Mouse (Mus musculus) kidney, postnatal 0 days (tissue): ENCODE results near the gene Smtnl2. TPM values are rescaled to one million over a fixed set of nuclear protein-coding genes. Genes with fewer than 3 reads are reported as not detected.
A peak's percentile ranks its signal among the peaks of the same experiment; 100 is the strongest.
"Not testable (repeated sequence)": the region's sequence is repeated elsewhere in the genome, so short reads cannot be mapped to it uniquely, and the experiment has no call there.

Source experiments
- ATAC-seq: fragments of 200-750 bp; cut with Nextera tagmentation; replicated peaks from 2 replicates; pipeline ENCODE4 v1.8.0; 2017; ENCODE audit warnings: low read depth, moderate number of reproducible peaks, moderate TSS enrichment, moderate library complexity; ENCODE audit not compliant: low FRiP score
- DNase-seq: peaks from one replicate; pipeline ENCODE4 v3.0.0-alpha.2; 2016; ENCODE audit warnings: low spot score
- H3K27ac ChIP-seq: fragments of 300-500 bp; sonication (generic); 2 replicates; pipeline ENCODE4 v1.5.1; 2014; ENCODE audit warnings: mild to moderate bottlenecking
- H3K27me3 ChIP-seq: fragments of 300-500 bp; sonication (generic); 2 replicates; pipeline ENCODE4 v1.6.1; 2014; ENCODE audit warnings: low read length, mixed read lengths; ENCODE audit not compliant: insufficient read depth
- H3K36me3 ChIP-seq: fragments of 300-500 bp; sonication (generic); 2 replicates; pipeline ENCODE4 v1.6.1; 2014; ENCODE audit warnings: low read length, mixed read lengths; ENCODE audit not compliant: insufficient read depth
- H3K4me1 ChIP-seq: fragments of 300-500 bp; sonication (generic); replicated peaks from 2 replicates; pipeline ENCODE4 v1.6.1; 2014; ENCODE audit warnings: antibody characterized with exemption, low read length, mixed read lengths; ENCODE audit not compliant: insufficient read depth
- H3K4me2 ChIP-seq: fragments of 300-500 bp; sonication (generic); 2 replicates; pipeline ENCODE4 v1.6.1; 2014; ENCODE audit warnings: mild to moderate bottlenecking, low read length, moderate library complexity, mixed read lengths
- H3K4me3 ChIP-seq: fragments of 300-500 bp; sonication (generic); replicated peaks from 2 replicates; pipeline ENCODE4 v1.5.1; 2014; ENCODE audit warnings: low read depth, low read length
- H3K9ac ChIP-seq: fragments of 300-500 bp; sonication (generic); 2 replicates; pipeline ENCODE4 v1.6.1; 2014; ENCODE audit warnings: low read depth, low read length
- H3K9me3 ChIP-seq: fragments of 300-500 bp; sonication (generic); replicated peaks from 2 replicates; pipeline ENCODE4 v1.6.1; 2016; ENCODE audit warnings: low read length, inconsistent platforms, mixed read lengths
- CTCF ChIP-seq: IDR thresholded peaks from 2 replicates; pipeline ENCODE4 v1.5.1; 2016; ENCODE audit warnings: antibody characterized with exemption, low read depth, mild to moderate bottlenecking, moderate library complexity
- WGBS: fragments of 180-500 bp; shearing (Covaris S2); extraction: QIAGEN DNeasy Blood & Tissue Kit; methylation state at CpG from one replicate; pipeline ENCODE4 v1.1.7; 2014; 5-methylcytosine and 5-hydroxymethylcytosine counted together
- polyA plus RNA-seq: library from polyadenylated mRNA; unstranded; fragments of >200 nt; fragmentation: Nextera tagmentation; extraction: Ambion mirVana; gene quantifications from 2 replicates; pipeline ENCODE4 v1.2.1, GENCODE M21; 2015

The Smtnl2 gene
- polyA plus RNA-seq, 1 experiment from 2014 or later: 112 TPM

DNA sequence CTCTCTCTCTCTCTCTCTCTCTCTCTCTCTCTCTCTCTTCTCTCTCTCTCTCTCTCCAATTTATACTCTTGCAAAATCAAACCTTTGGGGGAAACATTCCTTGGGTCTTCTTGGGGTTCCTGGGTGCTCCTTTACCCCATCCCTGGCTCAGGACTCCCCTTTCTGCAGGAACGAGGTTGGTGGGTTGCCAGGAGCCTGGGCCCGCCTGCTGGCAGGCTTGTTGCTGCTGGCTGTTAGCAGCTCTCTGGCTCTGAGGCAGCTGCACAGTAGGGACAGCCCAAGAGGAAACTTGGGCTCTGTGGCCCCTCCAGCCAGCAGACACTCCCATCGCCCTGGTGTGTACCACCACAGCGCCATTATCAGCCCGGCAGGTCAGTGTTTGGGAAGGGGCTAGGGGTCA lies 24.8 kb upstream of the Smtnl2 start:
- Histone ChIP-seq H3K27me3 (no peaks in the 10 kb centered on the region), H3K9ac (no peak overlapping the region), H3K9me3 (no peaks in the 10 kb centered on the region), H3K36me3 (no peaks in the 10 kb centered on the region), H3K4me1 (peaks cover 5% of the 10 kb centered on the region; the same call in 1 of the 2 replicates), H3K4me2 (no peak overlapping the region), H3K4me3 (no peak overlapping the region), H3K27ac (peak overlapping the region; percentile 60; the same call in 1 of the 2 replicates)
- DNase-seq (no peak), ATAC-seq (no peak)
- 65% methylated on average over 5 of the region's 5 CpGs for WGBS
- no peak for TF ChIP-seq CTCF

DNA sequence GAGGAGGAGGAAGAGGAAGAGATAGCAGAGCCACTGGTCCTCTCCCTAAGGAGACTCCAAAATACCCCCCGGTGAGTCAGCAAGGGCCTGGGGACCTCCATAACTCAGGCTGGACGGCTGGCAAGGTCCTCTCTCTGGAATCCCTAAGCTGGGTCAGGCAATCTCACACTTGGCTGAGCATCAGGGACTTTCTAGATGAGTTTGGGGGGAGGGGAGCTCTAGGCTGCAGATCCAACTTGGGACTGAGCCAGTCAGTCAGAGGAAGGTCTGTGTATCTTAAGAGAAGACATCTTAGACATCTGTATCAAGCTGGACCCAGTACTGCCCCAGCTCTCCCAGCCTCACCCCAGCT lies 24.2 kb upstream of the Smtnl2 start:
- Histone ChIP-seq H3K9me3 (no peaks in the 10 kb centered on the region), H3K27ac (peak overlapping the region; percentile 60)

DNA sequence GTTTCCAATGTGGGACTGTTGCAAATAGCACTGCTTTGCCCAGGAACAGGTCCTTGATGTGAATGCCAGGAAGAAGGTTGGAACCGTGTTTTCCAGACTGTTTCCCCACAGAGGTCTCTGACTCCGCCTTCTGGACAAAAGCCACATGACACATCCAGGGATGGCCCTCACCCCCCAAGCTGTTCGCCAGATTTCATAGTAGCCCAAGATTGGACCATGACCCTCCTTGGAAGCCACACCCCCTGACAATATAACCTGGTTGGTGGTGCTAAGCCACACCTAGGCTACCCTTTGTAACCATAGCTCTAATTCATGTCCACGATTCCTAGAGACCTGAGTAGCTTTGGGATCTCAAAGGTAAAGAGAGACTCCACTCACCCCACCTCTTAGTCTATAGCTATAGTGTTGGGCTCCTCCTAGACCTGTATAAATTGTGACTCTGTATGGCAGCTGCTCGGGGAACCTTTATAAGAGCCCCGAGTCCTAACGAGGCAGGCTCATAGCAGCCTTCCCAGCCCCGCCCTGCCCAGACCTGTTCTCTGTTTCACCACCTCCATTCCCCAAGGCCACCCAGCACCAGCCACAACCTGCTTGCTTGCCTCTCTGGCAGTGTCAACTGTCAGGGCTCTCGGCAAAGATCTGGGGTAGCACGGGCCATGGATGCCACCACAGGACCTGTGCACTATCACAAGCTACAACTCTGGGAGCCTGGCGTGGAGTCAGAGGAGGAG lies 23.6 kb upstream of the Smtnl2 start, which contains the start of gene Ggt6:
Ggt6 (plus strand) TSS at position 564 of the 731 bp plus-strand sequence.
- H3K36me3 ChIP-seq: no peaks in the 10 kb centered on the region
- DNase-seq (peak; percentile 44), ATAC-seq (peak; percentile 75)
- H3K27ac ChIP-seq: peak within 1 kb of the TSS; percentile 60
- H3K27me3 ChIP-seq: no peaks in the 10 kb centered on the region
- no peak within 1 kb of the TSS for H3K9ac ChIP-seq
- H3K4me1 ChIP-seq: peaks cover 5% of the 10 kb centered on the region; the same call in 1 of the 2 replicates
- H3K9me3 ChIP-seq: no peaks in the 10 kb centered on the region
- H3K4me3 ChIP-seq: no peak within 1 kb of the TSS
- H3K4me2 ChIP-seq: no peak within 1 kb of the TSS
- 52% methylated on average over 11 of the region's 11 CpGs for WGBS
- TF ChIP-seq CTCF: peak; percentile 39

More for the DNA sequence above, 24.2 kb upstream of the Smtnl2 start:
- ATAC-seq (peak; percentile 71), DNase-seq (peak; percentile 67)
- peaks cover 5% of the 10 kb centered on the region; the same call in 1 of the 2 replicates for H3K4me1 ChIP-seq
- no peak overlapping the region for H3K9ac ChIP-seq
- H3K4me2 ChIP-seq: no peak overlapping the region
- no peak overlapping the region for H3K4me3 ChIP-seq
- no peaks in the 10 kb centered on the region for H3K36me3 ChIP-seq
- no peak for TF ChIP-seq CTCF
- H3K27me3 ChIP-seq: no peaks in the 10 kb centered on the region
- 9% methylated on average over 2 of the region's 2 CpGs for WGBS

DNA sequence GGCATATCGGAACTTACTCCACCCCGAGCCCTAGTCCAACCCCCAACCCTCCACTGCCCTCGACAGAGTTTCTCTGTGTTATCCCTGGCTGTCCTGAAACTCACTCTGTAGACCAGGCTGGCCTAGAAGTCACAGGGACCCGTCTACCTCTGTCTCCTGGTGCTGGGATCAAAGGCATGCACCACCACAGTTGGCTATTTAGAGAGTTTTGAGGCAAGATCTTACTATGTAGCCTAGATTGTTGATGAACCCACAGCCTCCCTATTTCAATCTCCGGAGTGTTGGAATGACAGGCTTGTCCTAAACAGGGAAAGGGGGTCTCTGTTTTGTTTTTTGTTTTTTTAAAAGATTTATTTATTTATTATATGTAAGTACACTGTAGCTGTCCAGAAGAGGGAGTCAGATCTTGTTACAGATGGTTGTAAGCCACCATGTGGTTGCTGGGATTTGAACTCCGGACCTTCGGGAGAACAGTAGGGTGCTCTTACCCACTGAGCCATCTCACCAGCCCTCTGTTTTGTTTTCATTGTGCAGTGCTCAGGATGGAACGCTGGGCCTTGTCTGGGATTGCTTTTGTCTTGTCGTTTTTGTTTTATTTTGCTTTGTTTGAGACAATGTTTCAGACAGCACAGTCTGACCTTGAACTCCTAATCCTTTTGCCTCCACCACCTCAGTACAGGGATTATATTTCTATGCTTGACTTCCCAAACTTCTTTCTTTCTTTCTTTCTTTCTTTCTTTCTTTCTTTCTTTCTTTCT lies 19.0 kb upstream of the Smtnl2 start:
- 63% methylated on average over 9 of the region's 9 CpGs for WGBS
- H3K4me2 ChIP-seq, ATAC-seq, H3K36me3 ChIP-seq, H3K4me3 ChIP-seq, H3K27ac ChIP-seq, DNase-seq, H3K27me3 ChIP-seq, H3K4me1 ChIP-seq, H3K9me3 ChIP-seq, H3K9ac ChIP-seq: not testable (repeated sequence)

DNA sequence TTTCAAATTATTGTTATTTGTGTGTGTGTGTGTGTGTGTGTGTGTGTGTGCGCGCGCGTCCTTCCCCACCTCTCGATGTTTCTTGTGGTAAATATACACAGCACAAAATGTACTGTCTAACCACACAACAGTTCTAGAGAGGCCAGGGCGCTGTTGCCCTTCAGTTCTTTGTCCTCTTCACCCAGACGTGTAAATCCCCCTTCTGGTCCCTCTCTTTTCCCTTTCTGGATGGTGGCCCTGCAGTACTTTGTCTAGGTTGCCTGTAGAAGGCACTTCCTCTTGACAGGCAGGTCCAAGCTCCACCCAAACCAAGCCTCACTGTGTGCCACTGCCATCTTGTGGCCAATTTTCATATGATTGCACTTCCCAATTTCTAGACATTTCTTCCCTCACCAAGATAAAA lies 17.8 kb upstream of the Smtnl2 start:
- TF ChIP-seq CTCF: peak; percentile 97
- DNase-seq (peak; percentile 92), ATAC-seq (peak; percentile 64)
- WGBS: 58% methylated on average over 7 of the region's 7 CpGs
- Histone ChIP-seq H3K4me2 (0 out of 2 replicates have a peak overlapping the region, but pooled peaks have one; percentile 18), H3K4me1 (no peaks in the 10 kb centered on the region), H3K9me3 (no peaks in the 10 kb centered on the region), H3K4me3 (no peak overlapping the region), H3K27me3 (no peaks in the 10 kb centered on the region), H3K36me3 (no peaks in the 10 kb centered on the region), H3K27ac (no peak overlapping the region), H3K9ac (no peak overlapping the region)

DNA sequence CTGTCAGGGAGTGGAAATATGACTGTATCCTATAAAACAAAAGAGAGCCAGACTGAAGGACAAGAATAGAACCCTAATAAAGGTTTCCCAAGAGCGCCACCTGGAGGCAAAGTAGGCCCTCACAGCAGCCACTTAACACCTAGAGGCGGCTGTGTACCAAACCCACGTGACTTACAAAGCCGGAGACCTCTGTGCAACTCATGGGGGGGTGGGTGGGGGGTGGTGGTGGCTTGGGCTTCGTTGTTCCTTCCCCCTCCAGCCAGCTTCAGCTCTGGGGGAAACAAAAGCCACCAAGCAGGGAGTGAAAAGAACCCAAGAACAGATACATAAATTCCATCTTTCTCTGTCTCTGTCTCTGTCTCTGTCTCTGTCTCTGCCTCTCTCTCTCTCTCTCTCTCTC lies 17.2 kb upstream of the Smtnl2 start:
- peak; percentile 54; the same call in 1 of the 2 replicates for ATAC-seq
- WGBS: 2% methylated on average over 5 of the region's 5 CpGs
- no peaks in the 10 kb centered on the region for H3K27me3 ChIP-seq
- no peaks in the 10 kb centered on the region for H3K4me1 ChIP-seq
- H3K9me3 ChIP-seq: no peaks in the 10 kb centered on the region
- peak; percentile 76 for TF ChIP-seq CTCF
- DNase-seq: peak; percentile 90
- H3K27ac ChIP-seq: no peak overlapping the region
- H3K9ac ChIP-seq: no peak overlapping the region
- no peaks in the 10 kb centered on the region for H3K36me3 ChIP-seq
- no peak overlapping the region for H3K4me2 ChIP-seq
- H3K4me3 ChIP-seq: no peak overlapping the region
